Mouse (Mus musculus) liver, postnatal 0 days (tissue): Measurements from ENCODE around the gene Hmg20b.

Experiments used
- CTCF ChIP-seq: sonication (generic); IDR thresholded peaks from 2 replicates; pipeline ENCODE4 v1.5.1; 2016; ENCODE audit warnings: antibody characterized with exemption, low read depth
- EP300 ChIP-seq: IDR thresholded peaks from 2 replicates; pipeline ENCODE4 v1.6.1; 2016; ENCODE audit warnings: antibody characterized with exemption, low read depth, mild to moderate bottlenecking

GRCm38 (mm10) chr10:81363436-81364346, 13.4 kb upstream of the Hmg20b start:
- no peak for TF ChIP-seq CTCF
- no peak for TF ChIP-seq EP300
